Mouse (Mus musculus): ENCODE results near the gene Gls2.
"Not testable (repeated sequence)": the region's sequence is repeated elsewhere in the genome, so short reads cannot be mapped to it uniquely, and the experiment has no call there.

The Gls2 gene

DNA sequence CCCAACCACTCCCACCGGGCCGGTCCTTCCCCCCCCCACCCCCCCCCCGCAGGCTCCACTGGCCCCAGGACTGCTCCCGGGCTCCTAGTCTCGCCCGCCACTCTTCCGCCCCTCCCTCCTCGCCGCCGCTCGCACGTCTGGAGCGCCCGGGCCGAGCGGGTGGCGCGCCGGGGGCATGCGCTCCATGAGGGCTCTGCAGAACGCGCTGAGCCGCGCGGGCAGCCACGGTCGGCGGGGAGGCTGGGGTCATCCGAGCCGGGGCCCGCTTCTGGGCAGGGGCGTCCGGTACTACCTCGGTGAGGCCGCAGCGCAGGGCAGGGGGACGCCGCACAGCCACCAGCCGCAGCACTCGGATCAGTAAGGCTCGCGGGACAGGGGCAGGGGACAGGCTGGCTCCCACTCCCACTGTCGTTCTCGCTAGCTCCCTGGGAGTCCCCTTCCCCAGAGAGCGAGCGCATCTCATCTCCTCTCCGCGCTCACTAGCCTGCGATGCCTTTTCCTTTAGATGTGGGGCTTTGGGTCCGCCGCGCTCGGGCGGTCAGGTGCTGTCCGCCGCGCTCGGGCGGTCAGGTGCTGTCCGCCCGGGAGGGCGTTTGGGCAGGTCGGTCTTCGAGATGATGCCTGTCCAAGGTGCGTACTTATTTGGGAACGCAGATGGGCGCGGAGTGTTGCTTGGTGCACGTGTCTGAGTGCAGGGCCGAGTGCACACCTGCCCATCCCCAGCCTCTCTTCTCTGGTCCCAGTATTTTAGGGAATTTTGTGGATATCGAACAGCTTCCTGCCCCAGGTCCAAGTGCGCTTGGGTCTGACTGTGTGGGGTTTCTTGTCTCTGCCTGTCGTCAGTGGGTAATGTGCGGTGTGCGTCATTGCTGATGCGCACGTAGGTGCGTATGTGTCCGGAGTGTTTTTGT is 549 bp downstream of the Gls2 start:
- peak; percentile 47 to 72 for DNase-seq (ENCODE audit: low spot score in 2 of 2)

DNA sequence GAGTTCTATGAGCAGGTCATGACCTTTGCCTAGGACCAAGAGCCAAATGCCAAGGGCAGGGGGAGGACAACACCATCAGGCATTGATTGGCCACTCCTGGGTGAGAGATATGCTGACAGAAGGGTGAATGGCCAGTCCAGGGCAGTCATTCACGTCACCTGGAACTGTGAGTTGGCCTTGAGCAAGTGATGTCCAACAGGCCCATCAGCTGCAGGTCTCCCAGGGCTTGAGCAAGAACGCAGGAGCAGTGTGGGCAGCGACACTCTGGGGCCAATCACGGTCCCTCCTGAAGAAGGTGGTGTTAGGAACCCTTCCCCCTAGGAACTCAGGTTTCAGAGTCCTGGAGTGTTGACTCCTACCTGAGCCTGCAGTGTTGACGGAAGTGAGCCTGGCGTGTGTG is 7.6 kb downstream of the Gls2 start:
- DNase-seq (ENCODE audit: low spot score in 2 of 2) = no peak

- no peak for DNase-seq (ENCODE audit: low spot score in 2 of 2)
These were observed 10.7 kb downstream of the Gls2 start for GRCm38 (mm10) chr10:128204941-128205340.

GRCm38 (mm10) chr10:128208326-128208725 is 14.1 kb downstream of the Gls2 start:
- DNase-seq (ENCODE audit: low spot score in 2 of 2) = no peak

DNA sequence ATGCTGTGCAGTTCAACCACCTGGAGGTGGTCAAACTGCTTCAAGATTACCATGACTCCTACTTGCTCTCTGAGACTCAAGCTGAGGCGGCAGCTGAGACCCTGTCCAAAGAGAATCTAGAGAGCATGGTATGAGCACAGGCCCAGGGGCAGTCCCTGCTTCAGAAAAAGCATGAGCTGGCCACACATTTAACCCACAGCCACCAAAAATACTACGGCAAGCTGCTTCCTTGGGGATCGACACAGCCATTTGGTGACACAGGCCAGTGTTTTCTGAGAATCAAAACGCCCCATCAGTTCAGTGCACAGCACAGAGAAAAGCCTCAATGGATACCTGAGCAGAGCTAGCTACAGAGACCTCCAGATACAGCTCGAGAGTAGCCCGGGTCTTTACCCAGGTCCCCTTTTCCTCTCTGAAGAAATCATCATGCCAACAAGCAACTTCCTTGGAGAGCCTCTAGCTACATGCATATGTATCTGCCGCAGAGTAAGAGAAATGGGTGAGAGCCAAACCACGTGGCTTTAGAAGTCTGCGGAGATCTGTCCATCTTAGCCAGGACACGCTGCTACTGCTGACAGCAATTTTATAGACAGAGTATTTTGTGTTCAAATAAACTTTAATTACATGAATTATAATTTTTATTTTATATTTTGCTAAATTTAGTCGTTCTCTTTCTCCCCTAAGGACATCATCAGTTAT is 15.2 kb downstream of the Gls2 start:
- no peak for DNase-seq (ENCODE audit: low spot score in 2 of 2)

DNA sequence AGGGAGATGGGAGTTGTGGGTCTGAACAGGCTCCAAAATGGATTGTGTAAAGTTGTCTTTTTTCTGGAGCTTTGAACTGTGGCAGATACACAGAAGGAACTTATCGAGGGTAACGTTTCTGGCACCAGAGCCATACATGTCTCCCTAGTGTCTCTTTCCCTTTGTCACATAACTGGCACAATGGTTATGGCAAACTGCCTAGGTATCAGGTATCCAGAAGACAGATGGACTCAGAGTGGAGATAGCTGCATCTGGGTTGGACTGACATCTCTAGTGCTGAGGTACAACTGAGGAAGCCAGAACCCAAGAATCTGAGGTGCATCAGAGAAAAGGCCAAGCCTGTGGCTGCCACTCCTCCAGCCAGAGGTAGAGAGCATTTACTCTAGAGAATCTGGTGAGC is 15.9 kb downstream of the Gls2 start:
- DNase-seq (ENCODE audit: low spot score in 2 of 2) = no peak

GRCm38 (mm10) chr10:128210954-128211353 is 16.7 kb downstream of the Gls2 start:
- DNase-seq (ENCODE audit: low spot score in 2 of 2) = no peak

DNA sequence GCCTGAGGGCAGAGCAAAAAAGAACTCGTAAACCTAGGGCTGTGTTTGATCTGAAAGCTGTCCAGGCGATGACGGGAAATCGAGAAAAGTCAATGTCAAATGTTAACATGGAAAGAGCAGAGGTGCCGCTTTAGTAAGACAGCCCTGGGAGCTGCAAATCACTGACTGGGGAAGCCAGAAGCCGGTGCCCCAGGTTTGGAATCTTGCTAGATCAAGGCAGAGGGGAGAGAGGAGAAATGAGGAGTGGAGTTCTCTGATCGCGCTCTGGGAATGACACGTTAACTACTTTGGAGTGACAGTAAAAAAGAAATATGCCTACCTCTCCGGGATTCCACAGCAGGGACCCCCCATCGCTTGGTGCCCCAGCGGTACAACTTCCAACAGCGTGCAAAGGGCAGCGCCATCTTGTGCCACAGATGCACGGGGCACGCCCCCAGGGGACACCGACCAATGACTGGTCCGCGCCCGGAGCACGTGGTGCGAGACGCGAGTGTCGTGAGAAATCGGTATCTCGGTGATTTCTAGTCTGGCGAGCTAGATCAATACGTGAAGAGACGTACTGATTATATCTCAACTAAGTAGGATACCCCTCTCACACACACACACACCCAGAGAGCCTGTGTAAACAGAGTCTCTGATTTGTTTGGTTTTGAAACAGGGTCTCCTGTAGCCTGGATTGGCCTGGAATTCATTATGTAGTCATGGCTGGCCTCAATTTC is 17.3 kb downstream of the Gls2 start, which contains the start of gene Spryd4:
Gene Spryd4, minus strand, starts transcription at position 418 of the 719 bp plus-strand sequence.
- DNase-seq (ENCODE audit: low spot score in 2 of 2) = peak; percentile 86 to 94

DNA sequence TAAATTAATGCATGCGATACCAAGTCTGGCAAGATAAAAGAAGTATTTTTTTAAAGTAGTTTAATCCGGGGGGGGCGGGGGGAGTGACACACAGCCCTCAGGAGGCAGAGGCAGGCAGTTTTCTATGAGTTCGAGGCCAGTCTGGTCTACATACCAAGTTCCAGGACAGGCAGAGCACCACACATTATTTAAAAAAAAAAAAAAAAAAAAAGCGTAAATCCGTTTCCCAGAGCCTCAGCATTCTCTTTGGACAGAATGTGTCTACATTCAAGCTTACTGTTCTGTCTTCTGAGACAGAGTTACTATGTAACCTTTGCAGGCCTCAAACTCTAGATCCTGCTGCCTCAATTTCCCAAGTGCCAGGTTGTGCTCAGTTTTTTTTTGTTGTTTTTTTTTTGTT is 17.9 kb downstream of the Gls2 start:
- DNase-seq (ENCODE audit: low spot score in 2 of 2) = no peak

GRCm38 (mm10) chr10:128212871-128213323 is 18.6 kb downstream of the Gls2 start:
- peak; percentile 49 to 65 for DNase-seq (ENCODE audit: low spot score in 2 of 2)

GRCm38 (mm10) chr10:128214112-128214511 is 19.9 kb downstream of the Gls2 start:
- not testable (repeated sequence) for DNase-seq (ENCODE audit: low spot score in 2 of 2)

- no peak for DNase-seq (ENCODE audit: low spot score in 2 of 2)
These were observed 20.7 kb downstream of the Gls2 start for GRCm38 (mm10) chr10:128214981-128215380.

DNA sequence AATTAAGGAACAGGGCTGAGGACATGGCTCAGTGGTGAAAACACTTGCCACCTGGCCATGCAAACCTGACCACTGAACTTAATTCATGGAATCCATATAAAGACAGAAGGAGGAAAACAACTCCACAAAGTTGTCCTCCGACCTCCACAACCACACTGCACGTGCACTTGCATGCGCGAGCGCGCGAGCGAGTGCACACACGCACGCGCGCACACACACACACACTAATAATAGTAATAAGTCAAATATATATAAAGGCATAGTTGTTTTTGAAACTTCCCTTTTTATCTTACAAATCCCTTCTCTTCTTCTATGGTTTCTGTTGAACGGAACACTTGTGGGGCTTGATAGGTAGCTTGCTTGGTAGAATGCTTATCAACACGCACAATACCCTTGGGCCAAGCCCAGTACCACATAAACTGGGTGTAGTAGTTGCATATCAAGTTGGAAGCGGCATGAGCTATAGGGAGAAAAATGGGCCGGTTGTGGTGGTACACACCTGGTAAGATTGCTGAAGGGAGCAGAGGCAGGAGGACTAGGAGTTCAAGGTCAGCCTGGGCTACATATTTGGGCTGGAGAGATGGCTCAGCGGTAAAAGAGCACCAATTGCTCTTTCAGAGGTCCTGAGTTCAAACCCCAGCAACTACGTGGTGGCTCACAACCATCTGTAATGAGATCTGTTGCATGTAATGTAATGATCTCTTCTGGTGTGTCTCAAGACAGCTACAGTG is 24.3 kb downstream of the Gls2 start:
- DNase-seq (ENCODE audit: low spot score in 2 of 2) = no peak

DNA sequence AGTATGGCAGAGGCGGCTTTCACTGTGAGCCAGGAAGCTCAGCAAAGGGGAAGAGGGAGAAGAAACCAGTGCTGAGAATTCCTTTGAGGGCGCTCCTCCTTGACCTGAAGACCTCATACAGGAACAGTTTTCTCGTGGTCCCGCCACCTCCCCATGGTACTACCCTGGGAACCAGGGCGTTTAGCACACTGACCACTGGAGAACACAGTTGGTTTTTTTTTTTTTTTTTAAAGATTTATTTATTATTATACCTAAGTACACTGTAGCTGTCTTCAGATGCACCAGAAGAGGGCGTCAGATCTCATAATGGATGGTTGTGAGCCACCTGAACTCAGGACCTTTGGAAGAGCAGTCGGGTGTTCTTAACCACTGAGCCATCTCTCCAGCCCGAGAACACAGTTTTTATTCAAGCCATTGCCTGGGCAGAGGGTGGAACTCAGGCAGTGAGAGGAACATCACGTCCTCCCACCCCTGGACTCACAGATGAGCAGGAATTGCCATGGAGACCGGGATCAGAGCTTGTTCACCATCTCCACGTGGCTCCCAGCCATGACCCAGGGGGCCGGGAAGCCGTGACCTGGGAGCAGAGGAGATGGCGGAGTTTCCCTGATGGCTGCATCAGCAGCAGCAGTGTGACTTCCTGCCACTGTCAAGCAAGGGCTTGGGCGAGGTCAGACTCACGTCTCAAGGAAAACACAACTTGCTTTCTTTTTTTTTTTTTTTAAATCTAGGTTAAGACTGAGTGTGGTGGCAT is 27.5 kb downstream of the Gls2 start:
- no peak for DNase-seq (ENCODE audit: low spot score in 2 of 2)

DNA sequence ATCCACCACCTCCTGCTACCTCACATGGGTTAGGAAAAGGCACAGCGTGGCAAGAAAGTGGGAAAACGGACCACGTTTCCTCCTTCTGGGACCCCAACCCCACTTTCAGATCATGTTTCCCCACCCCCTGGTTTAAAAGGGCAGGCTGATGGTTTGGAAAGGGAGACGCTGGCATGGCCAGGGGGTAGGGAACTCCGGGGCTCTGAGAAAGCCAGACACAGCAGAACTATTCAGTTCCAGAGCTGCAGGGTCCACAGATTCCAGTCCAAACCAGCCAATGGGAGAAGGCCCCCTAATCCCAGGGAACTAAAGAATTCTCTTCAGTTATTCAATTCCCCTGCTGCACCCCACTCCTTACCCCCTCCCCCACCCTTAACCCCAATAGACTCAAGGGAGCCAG is 30.8 kb downstream of the Gls2 start:
- DNase-seq (ENCODE audit: low spot score in 2 of 2) = no peak

DNA sequence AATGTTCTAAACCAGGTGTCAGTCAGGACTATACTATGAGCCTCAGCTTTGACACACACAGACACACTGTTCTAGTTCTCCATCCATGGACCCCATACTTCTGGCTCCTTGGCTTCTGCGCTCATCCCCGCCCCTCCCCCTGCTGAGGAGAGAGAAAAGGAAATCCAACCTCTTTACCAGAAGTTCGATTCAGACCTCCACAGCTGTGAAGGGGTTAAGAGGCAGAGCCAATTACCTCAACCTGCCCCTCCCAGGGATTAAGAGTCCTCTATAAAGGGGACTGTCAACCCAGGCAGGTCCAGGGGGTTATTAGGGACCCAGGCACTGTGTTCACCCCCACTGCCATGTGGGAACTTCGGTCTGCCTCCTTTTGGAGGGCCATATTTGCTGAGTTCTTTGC is 31.3 kb downstream of the Gls2 start, which contains the start of gene Mip:
Gene Mip, plus strand, starts transcription at position 301 of the 400 bp plus-strand sequence.
- DNase-seq (ENCODE audit: low spot score in 2 of 2) = no peak

GRCm38 (mm10) chr10:128227592-128227991 is 33.3 kb downstream of the Gls2 start:
- no peak for DNase-seq (ENCODE audit: low spot score in 2 of 2)

DNA sequence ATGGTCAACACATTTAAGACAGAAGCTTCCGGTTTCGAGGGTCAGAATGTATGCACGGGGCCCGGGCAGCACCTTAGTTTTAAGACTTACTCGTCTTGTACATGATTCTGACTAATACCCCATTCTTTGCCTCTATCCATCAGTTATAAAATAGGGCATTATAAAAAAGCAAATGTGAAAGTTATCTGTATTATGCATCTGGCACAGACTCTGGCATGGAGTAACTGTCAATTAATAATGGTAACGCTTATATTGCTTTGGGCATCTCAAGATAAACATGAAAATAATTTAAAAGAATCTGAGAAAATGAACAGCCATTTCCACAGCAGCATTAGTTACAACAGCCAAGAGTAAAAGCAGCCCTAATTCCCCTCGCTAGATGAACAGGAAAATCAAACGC is 33.8 kb downstream of the Gls2 start:
- DNase-seq (ENCODE audit: low spot score in 2 of 2) = no peak

DNA sequence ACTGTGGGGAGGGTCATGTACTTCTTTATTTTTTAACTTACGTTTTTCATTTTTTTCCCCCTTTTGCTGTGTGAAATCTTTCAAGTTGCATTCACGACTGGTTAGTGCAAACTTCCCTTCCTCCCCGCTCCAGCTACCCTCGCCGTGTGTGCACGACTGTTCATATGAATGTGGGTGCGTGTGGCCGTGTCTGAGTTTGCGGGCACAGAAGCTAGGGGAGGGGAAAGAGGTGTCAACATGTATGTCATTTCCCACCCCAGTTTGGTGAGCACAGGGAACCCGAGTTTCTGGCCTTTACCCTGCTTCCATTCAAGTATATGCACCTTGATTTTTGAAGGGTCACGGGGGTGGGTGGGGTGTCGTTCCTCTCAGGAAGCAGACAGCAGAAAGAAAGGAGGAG is 36.3 kb downstream of the Gls2 start:
- DNase-seq (ENCODE audit: low spot score in 2 of 2) = no peak

DNA sequence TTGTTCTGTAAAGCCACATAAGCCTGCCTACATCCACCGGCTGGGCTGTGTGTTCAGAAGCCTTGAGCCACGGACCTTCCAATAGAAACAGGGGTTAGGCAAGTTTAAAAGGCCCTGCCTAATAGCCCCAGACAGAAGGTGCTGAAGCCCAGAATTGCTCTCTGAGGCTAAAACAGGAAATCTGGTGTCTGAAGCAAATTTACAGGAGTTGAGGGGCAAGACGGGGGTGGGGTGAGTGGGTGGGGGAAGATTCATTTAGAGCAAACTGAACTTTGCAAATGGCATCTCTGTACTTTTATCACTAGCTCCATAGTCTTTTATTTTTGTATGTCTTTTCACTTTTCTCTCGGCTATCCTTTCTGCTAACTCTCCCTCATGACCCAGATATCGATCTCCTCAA is 36.9 kb downstream of the Gls2 start:
- no peak for DNase-seq (ENCODE audit: low spot score in 2 of 2)
